Comparison of ENCODE assay signal across 10 mouse cellular contexts in the genomic region with DNA sequence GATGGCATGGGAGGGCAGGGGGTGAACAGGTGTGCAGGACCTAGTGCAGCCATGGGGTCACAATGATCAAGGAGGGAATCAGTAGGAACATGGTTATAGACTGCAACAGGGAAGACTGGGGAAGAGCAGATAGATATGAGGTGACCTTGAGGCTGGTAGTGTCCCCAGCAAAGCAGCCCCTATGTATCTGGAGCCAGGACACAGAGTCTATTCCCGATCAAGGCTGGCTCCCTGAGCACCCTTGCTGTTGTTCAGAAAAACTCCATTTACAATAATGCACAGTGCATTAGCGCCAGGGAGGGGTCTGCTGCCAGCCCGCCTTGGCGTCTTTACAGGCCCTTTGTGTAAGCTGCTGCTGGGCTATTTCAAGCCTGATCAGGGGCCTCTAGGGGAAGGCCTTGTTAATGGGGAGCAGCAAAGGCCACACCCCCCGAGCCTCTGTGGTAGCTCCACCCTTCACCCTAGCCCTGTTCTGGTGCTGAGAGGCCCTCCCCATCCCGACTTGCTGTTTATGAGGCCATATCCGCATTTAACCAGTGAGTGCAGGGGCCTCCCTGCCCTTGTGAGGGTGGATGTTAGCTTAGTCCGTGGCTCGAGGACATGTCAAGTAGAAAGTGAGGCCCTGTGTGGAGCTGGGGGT. TPM values are rescaled to one million over a fixed set of nuclear protein-coding genes. Genes with fewer than 3 reads are reported as not detected.
DNase-seq lines count a peak whose midpoint lies in the region; ATAC-seq and TF ChIP-seq lines count a peak whose summit lies in the region.
"Had no signal": no experiment of that assay in that cellular context is flagged by ENCODE, and none has a peak within 500 bp of the region (broad histone marks: within the 10 kb centered on the region; RNA-seq: fewer than 3 reads in every experiment).

No protein-coding gene starts in this region.

- H3K9ac ChIP-seq in forebrain, postnatal 0 days: no peak overlapping the region

- H3K4me3 ChIP-seq in forebrain, postnatal 0 days (ENCODE audit: low read depth, low read length): no peak overlapping the region
- peak overlapping the region; percentile 1; the same call in 1 of the 2 replicates for H3K4me3 ChIP-seq in limb, embryonic 10.5 days
- no peak overlapping the region for H3K4me3 ChIP-seq in left cerebral cortex, adult 2 months

- H3K9me3 ChIP-seq in forebrain, postnatal 0 days (ENCODE audit: low read length): no peaks in the 10 kb centered on the region
- H3K9me3 ChIP-seq in limb, embryonic 10.5 days (replicated peaks): no peaks in the 10 kb centered on the region

- TF ChIP-seq CTCF in forebrain, postnatal 0 days (IDR thresholded peaks at IDR 0.05; ENCODE audit: low read depth): no peak
- no peak for TF ChIP-seq CTCF in left cerebral cortex, adult 2 months (IDR thresholded peaks at IDR 0.05)

- peak; percentile 36 to 42 for DNase-seq in cerebellum, postnatal 10 days
- DNase-seq in cerebellum, adult 18-20 months: no peak
- peak; percentile 96 for DNase-seq in A20 (ENCODE audit: low read depth, low spot score)
- DNase-seq in forebrain, postnatal 0 days: no peak
- peak; percentile 41 for DNase-seq in limb, embryonic 10.5 days (ENCODE audit: low spot score)
- no peak for DNase-seq in ovary, postnatal 10 days (ENCODE audit: low spot score)
- no peak for DNase-seq in B cell, adult 2 months
- no peak for DNase-seq in left cerebral cortex, adult 2 months (ENCODE audit: extremely low spot score in 1 of 2, low spot score in 2 of 2)

- no peak overlapping the region for H3K27ac ChIP-seq in forebrain, postnatal 0 days (ENCODE audit: low read depth, low read length)
- peak overlapping the region; percentile 75 for H3K27ac ChIP-seq in limb, embryonic 10.5 days
- no peak overlapping the region for H3K27ac ChIP-seq in left cerebral cortex, adult 2 months

- H3K4me1 ChIP-seq in forebrain, postnatal 0 days (ENCODE audit: insufficient read depth): 0 out of 2 replicates have a peak, but pooled peaks cover 4% of the 10 kb centered on the region
- H3K4me1 ChIP-seq in limb, embryonic 10.5 days: peaks cover 23% of the 10 kb centered on the region

- no peaks in the 10 kb centered on the region for H3K36me3 ChIP-seq in forebrain, postnatal 0 days (ENCODE audit: insufficient read depth)
- no peaks in the 10 kb centered on the region for H3K36me3 ChIP-seq in limb, embryonic 10.5 days

- 6% methylated on average over 9 of the region's 9 CpGs for WGBS in forebrain, postnatal 0 days
- 27% methylated on average over 9 of the region's 9 CpGs for WGBS in limb, embryonic 10.5 days

- intact Hi-C loops in left cerebral cortex, adult 2 months (cut with DNase I): no loop called here

- no peaks in the 10 kb centered on the region for H3K27me3 ChIP-seq in forebrain, postnatal 0 days (ENCODE audit: insufficient read depth, low read length)
- H3K27me3 ChIP-seq in limb, embryonic 10.5 days (ENCODE audit: low read depth, poor library complexity, severe bottlenecking): no peaks in the 10 kb centered on the region

- peak; percentile 64 for ATAC-seq in forebrain, postnatal 0 days

- H3K4me2 ChIP-seq in forebrain, postnatal 0 days (ENCODE audit: low read depth): no peak overlapping the region

RNA-seq across cellular contexts. Expression of gene Tekt4, which starts 7.9 kb away (rescaled TPM):
- 3.3 and 4.8 TPM in 2 replicates for total RNA-seq in forebrain, postnatal 0 days (2014; rRNA removed)
- polyA plus RNA-seq in forebrain, postnatal 0 days (2015; fragmentation: Nextera tagmentation; extraction: Ambion mirVana): 2.5 and 2.9 TPM in 2 replicates
- polyA plus RNA-seq in limb, embryonic 10.5 days (2016; fragmentation: Nextera tagmentation; extraction: Ambion mirVana): not detected in 2 replicates
- total RNA-seq in left cerebral cortex, adult 2 months (2021): 1 to 10 TPM; 2.1 to 2.4 TPM
- total RNA-seq: adrenal gland, postnatal 36 days; neutrophil, adult 5-6 weeks had no signal

RNA-seq across cellular contexts. Expression of gene Cacna1h, which starts 28.8 kb away (rescaled TPM):
- 101 and 149 TPM in 2 replicates for total RNA-seq in forebrain, postnatal 0 days (2014; rRNA removed)
- 6.2 and 8.1 TPM in 2 replicates for polyA plus RNA-seq in forebrain, postnatal 0 days (2015; fragmentation: Nextera tagmentation; extraction: Ambion mirVana)
- polyA plus RNA-seq in limb, embryonic 10.5 days (2016; fragmentation: Nextera tagmentation; extraction: Ambion mirVana): 1.8 and 3.2 TPM in 2 replicates
- total RNA-seq in left cerebral cortex, adult 2 months (2021): 10 to 100 TPM; 45.2 to 48.0 TPM

RNA-seq across cellular contexts. Expression of gene Sstr5, which starts 34.7 kb away (rescaled TPM):
- 1.0 and 2.0 TPM in 2 replicates for total RNA-seq in forebrain, postnatal 0 days (2014; rRNA removed)
- polyA plus RNA-seq in forebrain, postnatal 0 days (2015; fragmentation: Nextera tagmentation; extraction: Ambion mirVana): 0.64 and 0.94 TPM in 2 replicates
- 0.20 TPM in 1 of 2 replicates, not detected in the other for polyA plus RNA-seq in limb, embryonic 10.5 days (2016; fragmentation: Nextera tagmentation; extraction: Ambion mirVana)
- total RNA-seq in left cerebral cortex, adult 2 months (2021): under 1 TPM; 0.18 to 0.21 TPM
- total RNA-seq: neutrophil, adult 5-6 weeks had no signal

Comparison
In these comparisons a context has a peak if more than half of its experiments do, and no peak if none do; other contexts are left out.
1. DNase-seq: peak in cerebellum, postnatal 10 days (2 of 2), A20 (single experiment) and limb, embryonic 10.5 days (single experiment); none in cerebellum, adult 18-20 months (0 of 2), forebrain, postnatal 0 days (single experiment), ovary, postnatal 10 days (single experiment), B cell, adult 2 months (0 of 2) and left cerebral cortex, adult 2 months (0 of 2).